21 mouse cellular contexts compared by ENCODE assay signal in genomic region chr1:52430606-52431005, GRCm38 (mm10).
DNase-seq lines count a peak whose midpoint lies in the region; ATAC-seq and TF ChIP-seq lines count a peak whose summit lies in the region.
"Had no signal": no experiment of that assay in that cellular context is flagged by ENCODE, and none has a peak within 500 bp of the region (broad histone marks: within the 10 kb centered on the region; RNA-seq: fewer than 3 reads in every experiment).

No protein-coding gene starts in this region.

- no peaks in the 10 kb centered on the region for H3K36me3 ChIP-seq in liver, postnatal 0 days (replicated peaks; ENCODE audit: insufficient read depth, low read length)
- H3K36me3 ChIP-seq: embryonic facial prominence, embryonic 15.5 days; forebrain, embryonic 10.5 days; heart, embryonic 13.5 days; hindbrain, embryonic 15.5 days had no signal

- 40% methylated on average over 2 of the region's 2 CpGs for whole genome bisulfite sequencing in liver, postnatal 0 days (ENCODE audit: insufficient replicate concordance)

- H3K27ac ChIP-seq in liver, postnatal 0 days (ENCODE audit: low read depth) = no peak overlapping the region
- H3K27ac ChIP-seq: embryonic facial prominence, embryonic 15.5 days; forebrain, embryonic 10.5 days; heart, embryonic 13.5 days; hindbrain, embryonic 15.5 days had no signal

- H3K27me3 ChIP-seq in liver, postnatal 0 days (ENCODE audit: insufficient read depth, low read length) = no peaks in the 10 kb centered on the region
- H3K27me3 ChIP-seq: embryonic facial prominence, embryonic 15.5 days; heart, embryonic 13.5 days; hindbrain, embryonic 15.5 days had no signal

- TF ChIP-seq EP300 in liver, postnatal 0 days (IDR thresholded peaks at IDR 0.05; ENCODE audit: low read depth) = no peak

- peaks cover 11% of the 10 kb centered on the region for H3K4me1 ChIP-seq in liver, postnatal 0 days (ENCODE audit: insufficient read depth)
- H3K4me1 ChIP-seq: embryonic facial prominence, embryonic 15.5 days; forebrain, embryonic 10.5 days; hindbrain, embryonic 15.5 days had no signal

- H3K9me3 ChIP-seq in liver, postnatal 0 days (ENCODE audit: low read length) = no peaks in the 10 kb centered on the region
- H3K9me3 ChIP-seq: embryonic facial prominence, embryonic 15.5 days; forebrain, embryonic 10.5 days; heart, embryonic 13.5 days; hindbrain, embryonic 15.5 days had no signal

- peak; percentile 53; the same call in 1 of the 2 replicates for ATAC-seq in neutrophil, adult 5-6 weeks (ENCODE audit: extremely low read depth, insufficient number of reproducible peaks, low FRiP score, poor library complexity, severe bottlenecking)
- ATAC-seq in liver, postnatal 0 days = no peak
- ATAC-seq: CD4-positive, CD25-positive, alpha-beta regulatory T cell, adult 4 months; forebrain, embryonic 14.5 days had no signal

- H3K4me3 ChIP-seq in liver, postnatal 0 days (ENCODE audit: low read depth, low read length) = no peak overlapping the region
- H3K4me3 ChIP-seq: embryonic facial prominence, embryonic 15.5 days; erythroblast, embryonic 14.5 days; forebrain, embryonic 10.5 days; heart, embryonic 13.5 days; hindbrain, embryonic 15.5 days had no signal

- H3K9ac ChIP-seq in liver, postnatal 0 days (replicated peaks) = no peak overlapping the region
- H3K9ac ChIP-seq: embryonic facial prominence, embryonic 15.5 days; heart, embryonic 13.5 days; hindbrain, embryonic 15.5 days had no signal

- TF ChIP-seq CTCF in liver, postnatal 0 days (IDR thresholded peaks at IDR 0.05; ENCODE audit: low read depth) = no peak

- no peak overlapping the region for H3K4me2 ChIP-seq in liver, postnatal 0 days (ENCODE audit: low read depth, low read length)
- H3K4me2 ChIP-seq: embryonic facial prominence, embryonic 15.5 days; heart, embryonic 13.5 days; hindbrain, embryonic 15.5 days had no signal

- DNase-seq in thymus, postnatal 0 days (ENCODE audit: low spot score) = peak; percentile 57
- no peak for DNase-seq in thymus, postnatal 4 days
- peak; percentile 29 for DNase-seq in MEL-GATA-1-ER (ENCODE audit: extremely low read depth, low read depth)
- DNase-seq in liver, postnatal 0 days = no peak
- DNase-seq in urinary bladder, postnatal 4 days (ENCODE audit: low spot score in 2 of 2) = no peak
- no peak for DNase-seq in layer of hippocampus, adult 11-12 months (ENCODE audit: low spot score)
- DNase-seq: adrenal gland, adult 8-10 months; adrenal gland, postnatal 36 days; cerebellum, adult 2 months; cerebellum, postnatal 10 days; embryo, embryonic 11 days; gastrocnemius, postnatal 14 days; heart, postnatal 36 days had no signal

Comparison
In these comparisons a context has a peak if more than half of its experiments do, and no peak if none do; other contexts are left out.
1. DNase-seq: peak in thymus, postnatal 0 days (single experiment) and MEL-GATA-1-ER (single experiment); none in thymus, postnatal 4 days (single experiment), liver, postnatal 0 days (single experiment), urinary bladder, postnatal 4 days (0 of 2) and layer of hippocampus, adult 11-12 months (single experiment).